Mouse (Mus musculus) cortical plate, adult 2 months (tissue): ENCODE measurements at regions not wholly inside any gene's neighbourhood (a gene's known extent, or its start where the extent isn't known, plus 50 kb on each side); places are given as distances from the start of the nearest gene placed in this dataset.

Experiments
- H3K27ac ChIP-seq: fragments of 200-500 bp; 2 replicates; pipeline ENCODE4 v1.5.1; 2012; ENCODE audit warnings: low read length, control low read depth, inconsistent platforms; ENCODE audit not compliant: insufficient read depth
- H3K4me1 ChIP-seq: fragments of 200-500 bp; 2 replicates; pipeline ENCODE4 v1.6.1; 2011; ENCODE audit warnings: low read length; ENCODE audit not compliant: control insufficient read depth, insufficient read depth
- H3K4me3 ChIP-seq: fragments of 200-500 bp; 2 replicates; pipeline ENCODE4 v1.5.1; 2011; ENCODE audit warnings: mild to moderate bottlenecking, low read length, control low read depth; ENCODE audit not compliant: insufficient read depth
- CTCF ChIP-seq: fragments of 200-500 bp; IDR thresholded peaks from 2 replicates; pipeline ENCODE4 v1.5.1; 2011; ENCODE audit warnings: mild to moderate bottlenecking, control low read depth, low read length; ENCODE audit not compliant: insufficient read depth; ENCODE audit errors: extremely low read depth
- POLR2A ChIP-seq: fragments of 200-500 bp; IDR thresholded peaks from 2 replicates; pipeline ENCODE4 v1.6.1; 2011; ENCODE audit warnings: mild to moderate bottlenecking, low read length, control low read depth; ENCODE audit not compliant: insufficient read depth; ENCODE audit errors: extremely low read depth

DNA sequence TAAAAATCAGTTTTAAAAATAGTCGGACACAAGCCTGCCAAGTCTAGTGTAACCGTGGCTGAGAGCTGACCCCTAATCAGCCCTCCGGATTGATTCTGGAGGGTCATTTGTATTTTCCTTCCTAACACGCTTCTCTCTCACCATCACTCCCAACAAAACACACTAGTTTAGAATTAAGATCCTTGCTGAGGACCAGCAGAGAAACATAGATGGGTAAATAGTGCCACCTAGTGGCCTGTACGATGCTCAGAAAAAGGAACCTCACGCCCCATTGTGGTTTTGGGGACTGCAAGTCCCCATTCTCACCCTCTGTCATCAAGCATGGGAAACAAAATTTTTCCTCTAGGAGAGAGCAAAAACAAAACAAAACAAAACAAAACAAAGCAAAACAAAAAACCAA is 271.6 kb upstream of the Atp11b start:
- Histone ChIP-seq H3K4me3 (peak overlapping the region; percentile 24; the same call in 1 of the 2 replicates), H3K27ac (no peak overlapping the region), H3K4me1 (peaks cover 3% of the 10 kb centered on the region; the same call in 1 of the 2 replicates)
- TF ChIP-seq POLR2A (no peak), CTCF (peak; percentile 75)

DNA sequence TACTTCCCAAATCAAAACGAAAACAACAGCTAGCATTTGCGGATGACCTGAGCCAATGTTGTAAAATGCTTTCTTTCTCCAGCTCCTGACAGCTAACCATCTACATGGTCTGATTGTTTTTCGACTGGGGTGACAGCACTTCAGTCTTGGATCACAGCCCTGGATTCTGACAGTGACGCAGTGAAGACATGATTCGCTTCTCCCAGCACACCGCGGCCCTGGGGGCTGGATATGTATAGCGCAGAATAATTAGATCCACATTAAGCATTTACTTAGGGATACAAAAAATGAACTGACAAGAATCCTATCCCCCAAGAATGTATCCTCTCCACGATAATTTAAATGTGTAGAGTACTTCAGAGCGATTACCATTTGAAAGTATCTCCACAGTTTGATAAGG is 271.1 kb upstream of the Atp11b start:
- TF ChIP-seq CTCF (no peak), POLR2A (no peak)
- H3K27ac ChIP-seq = no peak overlapping the region
- peaks cover 3% of the 10 kb centered on the region; the same call in 1 of the 2 replicates for H3K4me1 ChIP-seq
- no peak overlapping the region for H3K4me3 ChIP-seq

DNA sequence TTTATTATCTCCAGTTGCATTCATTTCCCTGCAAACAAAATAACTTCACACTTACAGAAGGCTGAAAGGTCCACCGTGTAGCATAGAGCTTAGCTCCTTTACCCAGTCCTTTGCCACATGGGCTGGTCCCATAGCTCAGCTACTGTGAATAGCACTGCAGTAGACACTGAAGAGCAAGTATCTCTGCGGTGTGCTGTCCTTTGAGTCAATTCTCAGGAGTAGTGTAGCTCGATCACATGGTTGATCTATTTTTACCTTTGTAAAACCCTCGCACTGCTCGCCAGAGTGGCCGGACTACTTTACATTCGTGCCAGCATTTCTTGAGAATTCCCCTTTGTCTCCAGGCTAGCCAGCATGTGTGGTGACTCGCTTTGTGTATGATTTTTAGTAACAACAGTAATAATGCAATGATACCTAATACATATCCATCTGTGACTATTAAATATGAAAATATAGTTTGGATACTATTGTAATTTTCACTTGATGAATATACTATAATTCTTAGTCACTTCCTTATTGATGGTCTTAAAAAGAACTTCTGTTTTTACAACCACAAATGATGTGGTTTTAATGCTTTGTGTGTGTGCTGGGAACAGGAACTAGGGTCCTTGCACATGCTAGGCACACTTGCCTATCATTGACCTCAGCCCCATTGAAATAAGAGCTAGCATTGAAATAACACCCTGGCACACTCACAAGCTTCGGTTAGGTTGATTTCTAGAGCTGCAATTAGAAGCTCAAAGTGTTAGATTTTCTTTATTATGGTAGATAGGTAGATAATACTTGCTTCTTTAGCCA is 257.7 kb upstream of the Atp11b start:
- no peaks in the 10 kb centered on the region for H3K4me1 ChIP-seq
- no peak overlapping the region for H3K27ac ChIP-seq
- TF ChIP-seq CTCF (no peak), POLR2A (no peak)
- no peak overlapping the region for H3K4me3 ChIP-seq

DNA sequence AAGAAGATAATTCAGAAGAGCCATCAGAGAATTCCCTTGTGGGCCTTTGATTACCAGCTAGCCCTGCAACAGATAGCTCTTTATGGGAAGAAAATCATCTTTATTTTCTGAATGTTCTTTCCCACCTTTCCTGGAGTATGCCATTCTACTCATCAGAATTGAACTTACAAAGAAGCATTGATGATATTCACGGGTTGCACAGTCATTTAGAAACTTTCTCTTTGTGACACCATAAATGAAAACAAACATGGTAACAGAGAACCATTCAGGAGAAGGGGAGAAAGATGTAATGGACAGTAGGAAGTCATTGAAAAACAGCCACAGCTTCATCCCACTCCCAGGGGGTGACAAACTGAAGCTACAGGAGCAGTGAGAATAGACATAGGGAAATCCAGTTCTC is 243.6 kb upstream of the Atp11b start:
- H3K4me3 ChIP-seq = no peak overlapping the region
- no peak overlapping the region for H3K27ac ChIP-seq
- no peak for TF ChIP-seq CTCF
- TF ChIP-seq POLR2A = no peak
- no peaks in the 10 kb centered on the region for H3K4me1 ChIP-seq

DNA sequence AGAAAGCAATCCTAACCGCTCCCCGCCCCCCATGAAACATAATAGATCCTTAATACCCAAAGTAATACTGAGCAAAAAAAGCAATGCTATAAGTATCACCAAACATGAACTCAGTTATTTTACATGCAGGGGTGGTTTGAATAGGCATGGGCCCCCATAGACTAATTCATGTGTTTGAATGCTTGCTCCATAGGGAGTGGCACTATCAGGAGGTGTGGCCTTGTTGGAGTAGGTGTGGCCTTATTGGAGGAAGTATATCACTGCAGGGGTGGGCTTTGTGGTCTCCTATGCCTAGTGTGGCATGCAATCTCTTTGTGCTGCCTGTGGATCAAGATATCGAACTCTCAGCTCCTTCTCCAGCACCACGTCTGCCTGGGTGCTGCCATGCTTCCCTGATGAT is 237.4 kb upstream of the Atp11b start:
- Histone ChIP-seq H3K4me3 (no peak overlapping the region), H3K27ac (no peak overlapping the region), H3K4me1 (no peaks in the 10 kb centered on the region)
- TF ChIP-seq POLR2A = no peak
- TF ChIP-seq CTCF = no peak

DNA sequence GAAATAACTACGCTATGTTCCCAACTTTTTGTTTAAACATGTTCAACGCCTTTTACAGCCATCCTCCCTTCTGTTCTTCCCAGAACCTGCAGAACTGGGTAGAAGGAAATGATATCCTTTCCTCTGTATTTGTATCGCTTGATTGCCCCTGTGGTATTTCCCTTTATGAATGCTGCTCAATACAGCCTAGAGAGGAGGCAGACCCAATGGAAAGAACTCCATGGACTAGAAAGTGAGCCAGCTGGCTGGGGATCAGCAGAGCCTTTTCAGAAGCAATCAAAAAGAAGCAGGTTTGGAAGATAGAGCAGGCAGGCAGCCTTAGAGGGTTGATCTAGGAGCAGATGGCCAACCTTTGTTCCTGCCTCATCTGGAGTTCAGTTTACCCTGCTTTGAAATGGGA is 233.8 kb upstream of the Atp11b start:
- H3K27ac ChIP-seq = no peak overlapping the region
- no peaks in the 10 kb centered on the region for H3K4me1 ChIP-seq
- no peak overlapping the region for H3K4me3 ChIP-seq
- TF ChIP-seq POLR2A (no peak), CTCF (no peak)

DNA sequence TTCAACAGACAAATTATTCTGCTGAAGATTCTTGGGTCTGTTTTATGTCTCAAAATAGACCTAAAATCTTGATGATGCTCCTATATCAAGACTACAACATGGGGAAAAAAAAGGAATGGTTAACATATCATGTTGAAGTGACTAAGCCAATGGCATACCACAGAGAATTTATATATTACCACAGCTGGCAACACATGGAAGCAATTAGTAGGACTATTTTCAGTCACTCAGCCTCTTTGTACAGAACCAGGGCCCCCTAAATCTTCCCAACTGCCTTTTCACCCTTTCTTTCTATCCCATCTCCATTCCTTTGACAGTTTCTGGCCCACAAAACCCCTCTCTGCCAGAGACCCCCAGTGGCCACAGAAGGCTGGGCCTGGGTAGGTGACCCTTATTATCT is 206.2 kb upstream of the Atp11b start:
- Histone ChIP-seq H3K4me1 (no peaks in the 10 kb centered on the region), H3K27ac (no peak overlapping the region), H3K4me3 (no peak overlapping the region)
- TF ChIP-seq POLR2A (no peak), CTCF (no peak)

DNA sequence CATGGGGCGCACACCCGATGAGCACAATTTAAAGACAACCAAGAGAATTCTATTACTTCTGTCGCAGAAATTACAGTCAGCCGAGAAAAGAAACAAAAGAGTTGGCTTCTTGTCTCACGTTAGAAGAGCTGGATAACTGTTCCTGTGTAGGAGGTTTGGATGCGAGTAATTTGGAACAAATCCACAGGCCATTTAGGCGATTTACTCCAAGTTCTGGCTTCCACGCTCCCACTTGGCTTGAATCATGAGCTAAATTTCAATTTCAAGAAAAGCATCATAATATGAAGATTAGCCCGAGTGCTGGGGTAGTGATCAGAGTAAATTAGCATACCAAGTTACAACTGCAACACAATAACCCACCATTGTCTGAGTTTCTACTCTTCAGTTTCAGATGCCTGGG is 202.1 kb upstream of the Atp11b start:
- Histone ChIP-seq H3K27ac (no peak overlapping the region), H3K4me1 (no peaks in the 10 kb centered on the region), H3K4me3 (no peak overlapping the region)
- TF ChIP-seq POLR2A (no peak), CTCF (no peak)

DNA sequence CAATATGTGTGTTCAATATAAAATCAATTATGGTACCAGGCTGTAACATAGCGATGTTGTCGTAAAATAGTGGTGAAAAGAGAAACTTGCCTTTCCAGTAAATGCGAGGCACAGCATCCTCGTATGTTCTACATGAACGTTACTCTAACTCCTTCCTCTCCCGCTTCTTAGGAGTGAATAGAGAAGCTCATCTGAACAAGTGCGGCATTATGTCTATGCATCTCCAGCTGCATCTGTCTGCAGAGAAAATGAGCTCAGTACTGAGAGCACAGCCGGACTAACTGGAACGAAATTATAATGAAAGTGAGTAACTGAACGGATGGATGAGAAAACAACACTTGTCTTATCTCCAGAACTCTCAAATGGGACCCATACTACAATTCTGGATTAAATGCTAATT is 193.5 kb upstream of the Atp11b start:
- Histone ChIP-seq H3K4me3 (no peak overlapping the region), H3K27ac (no peak overlapping the region), H3K4me1 (no peaks in the 10 kb centered on the region)
- TF ChIP-seq POLR2A (no peak), CTCF (no peak)

DNA sequence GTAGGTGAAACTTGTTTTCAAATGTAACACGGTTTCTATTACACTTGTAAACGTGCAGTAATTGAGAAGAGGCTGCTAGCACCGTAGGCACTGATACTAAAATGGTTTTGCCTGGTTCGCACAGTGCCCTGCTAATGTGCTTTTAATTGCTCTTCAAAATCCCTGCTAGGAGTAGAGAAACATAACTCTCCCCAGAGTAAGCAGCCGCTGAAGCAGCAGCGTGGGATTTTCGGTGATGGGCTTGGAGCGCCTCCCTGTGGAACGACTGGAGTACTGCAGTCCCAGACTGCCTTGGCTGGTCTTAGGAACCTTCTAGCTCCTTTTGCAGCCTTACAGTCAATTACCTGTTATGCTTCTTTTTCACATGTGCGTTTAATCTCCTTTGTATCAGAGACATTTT is 179.5 kb upstream of the Atp11b start:
- Histone ChIP-seq H3K27ac (no peak overlapping the region), H3K4me3 (no peak overlapping the region), H3K4me1 (no peaks in the 10 kb centered on the region)
- TF ChIP-seq CTCF (peak; percentile 93), POLR2A (no peak)
